Mouse (Mus musculus): ENCODE measurements around the gene Sorcs2.
"Not testable (repeated sequence)": the region's sequence is repeated elsewhere in the genome, so short reads cannot be mapped to it uniquely, and the experiment has no call there.

Gene Sorcs2

DNA sequence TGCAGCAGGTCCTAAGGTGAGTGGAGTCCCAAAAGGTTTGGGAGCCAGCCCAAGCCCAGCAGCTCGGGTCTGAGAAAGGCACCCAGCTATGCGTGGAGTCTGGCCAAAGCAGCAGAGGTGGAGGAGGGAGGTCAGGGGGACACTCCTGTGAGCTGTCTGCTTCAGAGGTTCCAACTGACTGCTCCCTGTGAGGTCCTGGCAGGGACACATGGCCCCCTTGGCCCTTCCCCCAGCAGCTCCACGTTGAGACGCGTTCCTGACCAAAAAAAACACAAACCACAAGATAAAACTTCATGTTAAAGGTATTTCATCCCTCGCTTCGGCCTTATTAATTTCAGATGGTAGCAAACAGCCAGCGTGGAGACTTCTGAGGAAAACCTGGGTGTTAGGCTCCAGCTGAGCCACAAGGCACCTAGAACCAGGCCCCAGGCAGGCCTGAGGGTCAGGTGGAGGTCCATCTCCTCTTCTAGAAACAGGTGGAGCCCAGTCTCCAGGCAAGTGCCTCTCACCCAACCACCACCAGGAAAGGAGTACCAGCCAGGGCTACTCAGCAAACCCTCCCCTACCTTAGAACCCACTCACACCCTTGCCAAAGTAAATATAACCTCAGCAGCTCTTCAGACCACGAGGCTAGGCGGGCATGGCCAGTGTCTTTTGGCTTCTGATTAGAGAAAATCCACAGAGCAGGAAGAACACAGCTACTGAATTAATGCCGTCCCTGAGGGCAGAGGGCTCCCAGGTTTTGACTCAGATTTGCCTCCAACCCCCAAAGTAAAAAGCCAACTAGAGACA, 104.6 kb downstream of the Sorcs2 start:
- DNase-seq, result no peak

GRCm38 (mm10) chr5:36292321-36292720, 105.6 kb downstream of the Sorcs2 start:
- no peak for DNase-seq

GRCm38 (mm10) chr5:36291191-36291590, 106.7 kb downstream of the Sorcs2 start:
- DNase-seq, result peak; percentile 6 to 8

DNA sequence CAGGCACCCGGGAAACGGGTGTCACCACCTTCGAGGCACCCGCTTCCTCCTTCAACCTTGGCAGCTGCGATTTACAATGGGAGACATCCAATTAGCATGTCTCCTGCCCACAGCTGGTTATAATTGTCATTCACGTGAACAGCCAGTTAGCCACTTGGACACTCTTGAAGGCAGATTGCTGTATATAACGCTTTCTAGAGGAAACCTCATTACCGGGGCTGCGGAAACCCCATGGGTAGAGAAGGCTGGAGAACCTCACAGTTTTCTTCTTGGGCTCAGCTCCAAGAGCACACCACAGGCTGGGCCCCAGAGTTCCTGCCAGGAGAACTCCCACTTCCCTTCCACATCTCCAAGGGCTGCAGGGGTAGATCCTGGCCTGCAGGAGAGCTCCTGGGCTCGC, 112.5 kb downstream of the Sorcs2 start:
- DNase-seq, result no peak

DNA sequence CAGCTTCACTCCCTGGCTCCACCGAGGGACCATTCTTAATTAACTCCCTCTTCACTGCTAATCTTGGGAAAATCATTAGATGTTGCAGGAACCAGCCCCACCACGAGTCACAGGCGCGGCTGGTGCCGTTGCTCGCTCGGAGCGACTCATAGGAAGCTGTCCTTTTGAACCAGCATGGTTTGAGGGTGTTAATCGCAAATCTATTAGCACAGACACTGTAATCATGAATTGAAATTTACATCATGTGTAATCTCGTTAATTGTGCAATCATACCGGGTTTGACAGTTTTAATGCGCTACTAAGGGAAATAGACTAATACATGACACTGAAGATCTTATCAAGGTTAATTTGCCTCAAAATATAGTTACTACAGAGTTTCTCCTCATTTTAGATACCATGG, 118.0 kb downstream of the Sorcs2 start:
- DNase-seq, result no peak

GRCm38 (mm10) chr5:36274684-36275394, 123.1 kb downstream of the Sorcs2 start:
- no peak for DNase-seq

- no peak for DNase-seq
Observed at GRCm38 (mm10) chr5:36267194-36267769, 130.7 kb downstream of the Sorcs2 start.

GRCm38 (mm10) chr5:36260862-36261261, 137.1 kb downstream of the Sorcs2 start:
- DNase-seq, result no peak

DNA sequence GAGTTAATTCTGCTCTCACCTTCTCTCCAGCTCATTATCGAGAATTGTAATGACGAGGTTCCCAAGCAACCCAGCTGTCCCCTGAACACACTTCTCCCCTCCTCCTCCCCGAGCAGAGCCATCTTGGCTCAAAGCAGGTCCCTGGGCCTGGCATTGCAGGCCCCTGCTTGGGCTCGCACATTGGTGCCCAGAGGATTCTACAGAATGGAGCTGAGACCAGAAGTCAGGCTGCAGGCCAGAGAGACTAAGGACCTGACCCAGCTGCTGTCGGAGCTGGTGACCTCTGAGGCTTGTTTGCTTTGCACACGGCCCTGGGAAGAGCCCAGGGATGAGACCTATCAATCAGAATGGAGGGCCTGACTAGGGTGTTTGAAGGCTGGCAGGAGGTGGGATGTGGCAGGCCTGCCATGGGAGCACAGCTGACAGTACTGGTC, 138.2 kb downstream of the Sorcs2 start:
- DNase-seq, result no peak

- DNase-seq, result no peak
Observed at GRCm38 (mm10) chr5:36258387-36259181, 139.4 kb downstream of the Sorcs2 start.

- DNase-seq, result no peak
Observed at GRCm38 (mm10) chr5:36257008-36257407, 140.9 kb downstream of the Sorcs2 start.

DNA sequence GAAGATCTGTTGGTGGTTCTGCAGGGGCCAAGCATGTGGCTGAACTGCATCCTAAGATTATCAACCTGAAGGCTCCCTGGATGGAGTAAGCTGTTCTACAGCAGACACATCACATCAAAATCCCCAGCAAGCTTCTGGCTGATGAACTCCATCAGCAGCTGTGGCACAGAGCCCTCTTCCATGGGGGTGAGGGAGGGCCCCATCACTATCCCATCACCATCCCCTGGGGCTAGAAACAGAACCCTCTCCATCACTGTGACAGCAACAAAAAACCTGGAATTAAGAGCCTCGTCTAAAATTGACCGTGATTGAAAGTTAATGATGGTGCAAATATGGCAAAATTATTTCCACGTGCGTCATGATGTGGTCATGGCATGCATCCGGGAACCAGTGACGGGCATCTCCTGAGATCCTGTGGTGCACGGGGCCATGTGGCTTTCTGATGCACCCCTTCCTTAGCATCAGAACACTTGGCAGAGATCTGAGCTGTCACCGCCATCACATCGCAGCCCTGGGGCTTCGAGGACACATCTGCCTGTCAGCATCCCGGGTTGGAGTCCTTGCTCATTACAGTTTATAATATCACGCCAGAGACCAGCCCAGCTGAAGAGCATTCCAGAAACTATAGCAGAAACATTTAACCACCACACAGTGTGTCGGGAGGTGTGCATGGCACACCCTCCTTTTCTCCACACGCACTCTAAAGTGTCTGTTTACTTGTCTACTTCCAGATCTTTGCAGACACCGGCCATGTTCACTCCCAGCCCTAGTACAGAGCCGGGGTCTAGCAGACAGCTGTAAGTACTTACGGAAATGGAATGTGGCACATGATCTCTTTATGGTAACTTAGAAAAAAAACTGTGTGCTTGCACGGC, 143.1 kb downstream of the Sorcs2 start:
- DNase-seq, result no peak

DNA sequence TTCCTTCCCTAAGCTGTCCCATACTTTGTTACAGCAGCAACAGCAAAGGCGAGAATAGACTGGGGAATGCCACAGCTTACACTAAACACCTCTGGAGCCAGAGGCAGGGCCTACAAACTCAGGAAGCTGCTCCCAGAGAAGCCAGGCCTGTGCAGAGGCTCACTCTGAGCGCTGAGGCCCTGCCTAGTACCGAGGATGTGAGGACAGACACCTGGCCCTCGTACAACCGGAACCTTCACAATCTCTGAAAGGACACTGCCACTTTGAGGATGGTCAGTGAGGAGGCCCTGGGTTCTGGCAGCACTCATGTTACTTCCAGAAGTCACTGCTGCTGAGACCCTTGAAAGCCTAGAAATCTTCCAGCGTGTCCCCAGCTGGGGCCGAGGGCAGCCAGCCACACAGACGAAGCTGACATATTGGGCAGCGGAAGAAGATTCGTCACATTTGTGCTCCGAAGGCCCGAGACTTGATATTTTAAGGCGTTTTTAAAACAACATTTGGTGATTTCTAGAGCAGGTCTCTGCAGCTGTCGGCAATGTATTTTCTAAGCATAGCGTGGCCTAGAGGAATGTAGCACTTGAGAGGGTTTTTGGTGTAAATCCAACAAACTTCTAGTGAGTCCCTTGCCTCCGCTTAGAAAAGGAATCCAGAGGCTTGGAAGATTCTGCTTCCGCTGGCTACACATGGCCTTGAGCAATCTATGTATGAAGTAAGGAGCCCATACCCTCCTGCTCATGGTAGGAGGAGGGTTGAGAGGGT, 145.0 kb downstream of the Sorcs2 start:
- DNase-seq, result no peak

- DNase-seq, result no peak
Observed at GRCm38 (mm10) chr5:36248022-36248421, 149.9 kb downstream of the Sorcs2 start.

DNA sequence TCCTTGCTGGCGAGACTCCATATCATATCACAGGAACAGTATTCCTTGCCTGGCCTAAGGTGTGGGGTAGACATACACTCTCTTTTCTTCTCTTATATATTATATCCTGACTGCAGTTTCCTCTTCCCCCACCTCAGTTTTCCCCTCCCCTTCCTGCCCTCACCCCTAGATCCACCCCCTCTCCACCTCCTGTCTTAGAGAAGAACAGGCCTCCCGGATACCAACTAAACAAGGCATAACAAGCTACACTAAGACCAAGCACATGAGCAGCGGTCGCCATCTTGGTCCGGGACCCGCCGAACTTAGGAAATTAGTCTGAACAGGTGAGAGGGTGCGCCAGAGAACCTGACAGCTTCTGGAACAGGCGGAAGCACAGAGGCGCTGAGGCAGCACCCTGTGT, 160.4 kb downstream of the Sorcs2 start:
- not testable (repeated sequence) for DNase-seq

DNA sequence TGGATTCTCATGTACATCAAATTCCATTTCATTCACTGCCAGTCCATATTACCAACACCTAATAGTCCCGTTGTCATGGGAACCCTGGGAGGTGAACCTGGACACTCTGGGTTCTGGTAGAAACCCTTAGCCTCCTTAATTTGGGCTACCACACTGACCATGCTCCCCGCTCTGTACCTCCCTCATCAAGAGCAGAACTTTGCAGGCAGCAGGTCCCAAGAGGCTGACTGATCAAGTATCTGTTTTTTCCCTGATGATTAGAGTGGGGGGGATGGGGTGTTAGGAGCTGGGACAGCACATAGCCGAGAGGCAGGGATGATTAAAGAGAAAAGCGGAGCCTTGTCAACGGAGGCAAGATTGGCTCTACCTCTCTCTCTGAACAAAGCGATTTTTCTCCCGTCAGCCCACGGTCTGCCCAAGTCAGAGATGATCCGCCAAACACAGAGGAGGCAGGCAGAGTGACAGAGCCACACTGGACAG, 167.6 kb downstream of the Sorcs2 start:
- DNase-seq, result no peak

GRCm38 (mm10) chr5:36228405-36229370, 169.3 kb downstream of the Sorcs2 start:
- DNase-seq, result no peak

GRCm38 (mm10) chr5:36226296-36226695, 171.6 kb downstream of the Sorcs2 start:
- DNase-seq, result no peak

DNA sequence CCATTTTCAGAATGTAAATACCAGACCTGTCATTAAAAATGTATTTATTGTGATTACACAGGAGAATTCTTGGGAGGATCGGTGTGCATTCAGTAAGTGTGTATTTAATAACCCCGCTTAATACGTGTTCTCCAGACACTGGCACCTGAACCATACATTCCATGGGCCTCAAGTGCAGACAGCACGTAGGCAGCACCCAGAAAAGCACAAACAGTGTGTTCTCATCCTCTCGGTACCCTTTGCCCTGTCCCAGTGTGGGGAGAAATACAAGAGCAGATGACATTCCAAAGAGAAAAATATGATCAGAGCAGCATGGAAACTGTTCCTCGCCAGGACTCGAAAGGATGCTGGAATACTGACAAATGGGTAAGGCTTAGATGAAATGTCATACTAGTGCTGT, 172.1 kb downstream of the Sorcs2 start:
- DNase-seq, result no peak

GRCm38 (mm10) chr5:36223787-36224186, 174.2 kb downstream of the Sorcs2 start:
- DNase-seq, result peak; percentile 32 to 41
